Mouse (Mus musculus) stomach, adult 2 months (tissue): ENCODE data around the gene Ankrd27. TPM values are rescaled to one million over a fixed set of nuclear protein-coding genes. Genes with fewer than 3 reads are reported as not detected.

Experiments
- polyA plus RNA-seq: library from polyadenylated mRNA; depleted of rRNA; stranded (reverse); fragments of >200 nt; gene quantifications from 2 replicates; pipeline ENCODE4 v1.2.3, GENCODE M21; 2012; rRNA removed

Ankrd27 gene
- polyA plus RNA-seq = 7.5 and 7.7 TPM in 2 replicates

DNA sequence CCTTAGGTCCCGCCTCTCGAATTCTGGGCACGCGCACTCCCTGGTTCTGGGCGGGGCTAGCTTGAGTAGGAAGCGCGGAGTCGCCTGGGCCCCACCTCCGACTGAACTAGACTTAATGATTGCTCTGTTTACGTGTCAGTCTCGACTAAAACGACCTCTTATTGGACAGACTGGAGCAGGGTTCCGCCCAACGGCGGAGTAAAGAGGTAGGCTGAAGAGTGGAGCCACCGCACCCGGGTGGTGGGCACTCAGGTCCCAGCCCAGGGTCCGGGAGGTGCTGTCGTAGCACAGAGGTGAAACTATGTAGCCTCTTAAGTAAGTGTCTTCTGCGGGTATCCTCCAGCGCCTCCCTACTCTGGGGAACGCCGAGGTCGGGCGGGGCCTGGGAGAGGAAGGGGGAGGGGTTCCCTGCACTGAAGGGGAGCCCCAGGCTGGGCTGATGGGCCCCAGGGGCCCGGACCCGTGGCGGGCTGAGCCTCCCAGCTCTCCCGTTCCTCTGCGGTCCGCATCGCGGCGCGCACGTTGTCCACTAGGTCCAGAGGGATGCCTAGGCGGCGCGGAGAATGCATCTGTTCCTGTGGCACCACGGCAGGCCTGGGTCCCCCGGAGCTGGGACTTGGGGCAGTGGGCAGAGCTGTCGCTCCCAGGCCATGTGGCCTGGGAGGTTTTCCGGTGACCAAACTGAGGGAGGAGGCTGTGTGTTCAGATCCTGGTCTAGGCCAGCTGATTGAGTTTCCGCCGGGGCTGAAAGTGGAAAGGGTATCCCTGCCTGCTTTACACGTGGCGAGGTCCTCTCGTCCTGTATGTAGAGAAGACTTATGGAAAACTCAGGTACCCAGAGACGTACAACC lies at the start of gene Ankrd27:
Gene Ankrd27, plus strand, starts transcription at position 190 of the 851 bp plus-strand sequence.

DNA sequence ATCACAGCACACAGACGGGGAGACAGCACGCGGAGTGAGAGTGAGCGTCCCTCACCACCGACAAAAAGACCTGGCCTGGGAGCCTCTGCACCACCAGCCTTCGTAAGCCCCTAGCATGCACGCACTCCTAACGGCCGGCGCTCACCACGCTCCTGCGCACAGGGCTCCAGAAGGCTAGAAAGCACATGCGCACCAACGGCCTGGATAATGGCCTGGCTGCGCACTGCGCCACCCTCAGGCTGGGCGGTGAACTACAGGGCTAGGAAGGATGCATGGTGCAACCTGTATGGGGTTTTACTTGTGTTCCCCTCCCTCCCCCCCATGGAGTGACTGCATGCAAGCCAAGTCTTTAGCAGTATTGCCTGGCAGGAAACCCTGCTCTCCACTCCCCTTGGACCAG lies 48.5 kb upstream of the Ankrd27 start, which contains the start of gene Tdrd12:
Gene Tdrd12, minus strand, starts transcription at position 184 of the 400 bp plus-strand sequence.

GRCm38 (mm10) chr7:35556205-35556603 lies 29.8 kb upstream of the Ankrd27 start, which contains the start of gene Nudt19:
Gene Nudt19, minus strand, starts transcription at chr7:35556304.

DNA sequence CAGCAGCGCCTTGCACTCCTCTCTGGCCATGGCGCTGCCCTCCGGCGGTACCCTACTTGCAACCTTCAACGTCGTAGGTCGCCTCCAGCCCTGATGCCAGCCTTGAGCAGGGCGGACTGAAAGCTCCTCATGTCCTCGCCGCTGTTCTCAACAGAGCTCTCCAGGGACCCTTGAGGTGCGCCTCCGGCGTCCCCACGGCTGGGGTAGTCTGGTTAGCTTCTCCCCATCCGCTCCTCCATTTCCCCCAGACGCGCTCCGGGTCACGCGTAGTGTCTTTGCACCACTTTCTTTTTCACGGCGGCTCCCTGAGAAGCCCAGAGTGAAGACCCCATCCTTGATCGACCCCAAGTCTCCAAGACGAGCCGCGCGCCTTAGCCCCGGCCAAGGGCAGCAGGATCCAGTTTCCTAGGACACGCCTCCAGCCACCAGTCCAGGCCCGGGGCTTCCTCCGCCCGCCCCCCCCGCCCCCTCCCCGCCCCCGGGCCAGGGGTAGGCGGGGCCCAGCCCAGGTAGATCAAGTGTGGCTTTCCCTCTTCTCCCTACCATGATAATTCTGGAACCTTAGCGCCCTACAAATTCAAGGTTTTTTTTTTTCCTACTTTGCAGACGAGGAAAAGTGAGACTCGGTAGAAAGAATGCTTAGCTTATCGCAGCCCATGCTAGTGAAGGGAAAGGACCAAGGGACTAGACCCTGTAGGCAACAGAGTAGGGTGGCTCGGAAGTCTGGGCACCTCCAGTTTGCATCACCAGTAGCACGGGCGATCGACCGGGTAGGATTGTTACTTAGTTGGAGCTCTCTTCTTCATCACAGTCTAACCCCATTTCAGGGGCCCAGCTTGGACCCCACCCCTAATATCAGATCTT lies 621 bp upstream of the Ankrd27 start, which contains the start of gene Rgs9bp:
Gene Rgs9bp, minus strand, starts transcription at position 392 of the 864 bp plus-strand sequence.

GRCm38 (mm10) chr7:35647101-35647698 lies 61.2 kb downstream of the Ankrd27 start, which contains the start of gene Pdcd5:
Gene Pdcd5, minus strand, starts transcription at chr7:35647521.

Other genes with a start within 250 kb of the Ankrd27 start
- gene Faap24, start 189.4 kb upstream of the Ankrd27 start, polyA plus RNA-seq = 2.3 and 3.0 TPM in 2 replicates
- 5.0 and 8.3 TPM in 2 replicates for gene Cep89, start 189.2 kb upstream of the Ankrd27 start, polyA plus RNA-seq
- gene Slc7a9, start 137.4 kb upstream of the Ankrd27 start, polyA plus RNA-seq = 0.02 TPM in 1 of 2 replicates, not detected in the other
- not detected in 2 replicates for gene Tdrd12, start 48.5 kb upstream of the Ankrd27 start, polyA plus RNA-seq
- 21.2 and 54.4 TPM in 2 replicates for gene Nudt19, start 29.9 kb upstream of the Ankrd27 start, polyA plus RNA-seq
- 0.08 and 0.10 TPM in 2 replicates for gene Rgs9bp, start 662 bp upstream of the Ankrd27 start, polyA plus RNA-seq
- gene Pdcd5, start 61.3 kb downstream of the Ankrd27 start, polyA plus RNA-seq = 14.6 and 19.6 TPM in 2 replicates
- gene Dpy19l3, start 168.2 kb downstream of the Ankrd27 start, polyA plus RNA-seq = 0.46 and 0.91 TPM in 2 replicates
- gene Zfp507, start 216.8 kb downstream of the Ankrd27 start, polyA plus RNA-seq = 1.3 and 2.1 TPM in 2 replicates